Mouse (Mus musculus): ENCODE data around the gene Runx2.

- no peak for TF ChIP-seq CTCF (conservative IDR thresholded peaks at IDR 0.05; ENCODE audit: insufficient read depth, insufficient read length, low read depth, low read length)
- TF ChIP-seq POLR2A (IDR thresholded peaks at IDR 0.05; ENCODE audit: low read depth, low read length) = no peak
Observed at GRCm38 (mm10) chr17:44669985-44670384, 144.6 kb downstream of the Runx2 start.
